Comparison of ENCODE assay signal across 8 mouse cellular contexts in the genomic region with DNA sequence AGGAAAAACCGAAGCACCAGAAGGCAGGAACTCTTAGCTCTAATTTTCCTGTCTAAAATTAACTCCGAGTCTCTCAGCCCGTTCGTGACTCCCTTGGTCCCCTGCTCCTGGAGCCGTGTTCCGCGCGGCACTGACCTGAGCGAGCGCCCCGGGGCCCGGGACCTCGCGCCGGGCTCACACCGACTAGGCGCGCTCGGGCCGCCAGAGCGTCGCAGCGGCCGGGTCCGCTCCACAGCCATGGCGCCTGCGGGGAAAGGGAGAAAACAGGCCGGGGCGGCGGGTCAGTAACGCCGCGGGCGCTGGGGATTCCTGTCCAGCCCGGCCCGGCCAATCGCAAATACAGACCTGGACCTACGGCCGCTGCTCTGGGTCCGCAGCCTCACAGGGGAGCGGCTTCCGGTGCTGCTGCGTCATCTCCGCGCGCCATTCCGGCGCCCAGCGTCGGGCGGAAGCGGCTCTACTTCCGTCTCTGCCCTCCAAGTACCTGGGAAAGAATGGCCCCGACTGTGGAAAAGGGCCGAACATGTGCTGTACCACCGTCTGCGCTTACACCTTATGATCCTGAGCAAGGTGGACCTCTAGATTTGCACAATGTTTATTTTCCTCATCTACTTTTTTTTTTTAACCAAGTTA. TPM values are rescaled to one million over a fixed set of nuclear protein-coding genes. Genes with fewer than 3 reads are reported as not detected.
A peak's percentile ranks its signal among the peaks of the same experiment; 100 is the strongest.
DNase-seq lines count a peak whose midpoint lies in the region; ATAC-seq and TF ChIP-seq lines count a peak whose summit lies in the region.

Gene Fbxw2, minus strand, starts transcription at position 485 of the 633 bp plus-strand sequence.

- peak within 1 kb of the TSS; percentile 57 for H3K27ac ChIP-seq in CH12.LX (ENCODE audit: insufficient read depth, low read depth)
- peak within 1 kb of the TSS; percentile 70; the same call in 1 of the 2 replicates for H3K27ac ChIP-seq in forebrain, embryonic 12.5 days
- H3K27ac ChIP-seq in heart, postnatal 0 days (ENCODE audit: low read depth): peak within 1 kb of the TSS; percentile 82
- peak within 1 kb of the TSS; percentile 93 for H3K27ac ChIP-seq in liver, embryonic 16.5 days (ENCODE audit: low read length)
- H3K27ac ChIP-seq in neural tube, embryonic 13.5 days (replicated peaks): peak within 1 kb of the TSS; percentile 88
- peak within 1 kb of the TSS; percentile 76 for H3K27ac ChIP-seq in testis, adult 2 months (ENCODE audit: control insufficient read depth, insufficient read depth, low read depth, low read length)

- no peak for TF ChIP-seq CTCF in CH12.LX (conservative IDR thresholded peaks at IDR 0.05 in 1 of 2, IDR thresholded peaks at IDR 0.05 in 1 of 2; ENCODE audit: low read depth in 2 of 2, low read length in 2 of 2)
- no peak for TF ChIP-seq CTCF in heart, postnatal 0 days (IDR thresholded peaks at IDR 0.05; ENCODE audit: low read depth)
- TF ChIP-seq CTCF in testis, adult 2 months (IDR thresholded peaks at IDR 0.05; ENCODE audit: control insufficient read depth, insufficient read depth, insufficient replicate concordance, low read depth, low read length): no peak

- H3K9ac ChIP-seq in CH12.LX (ENCODE audit: insufficient read depth, low read depth): peak within 1 kb of the TSS; percentile 98
- H3K9ac ChIP-seq in forebrain, embryonic 12.5 days: peak within 1 kb of the TSS; percentile 94
- peak within 1 kb of the TSS; percentile 89 for H3K9ac ChIP-seq in heart, postnatal 0 days (replicated peaks; ENCODE audit: low read depth, low read length)
- peak within 1 kb of the TSS; percentile 99 for H3K9ac ChIP-seq in liver, embryonic 16.5 days (ENCODE audit: low read depth, low read length)
- H3K9ac ChIP-seq in neural tube, embryonic 13.5 days: peak within 1 kb of the TSS; percentile 96

- H3K79me2 ChIP-seq in CH12.LX (replicated peaks; ENCODE audit: control insufficient read depth, extremely low read depth, insufficient read depth, poor library complexity, severe bottlenecking): peaks cover 25% of the 10 kb centered on the region

- H3K4me3 ChIP-seq in CH12.LX (replicated peaks in 1 of 3; ENCODE audit: low read depth in 2 of 3, low read length in 2 of 3, poor library complexity in 1 of 3): peak within 1 kb of the TSS; percentile 67 to 92 (median 83)
- H3K4me3 ChIP-seq in forebrain, embryonic 12.5 days (replicated peaks): peak within 1 kb of the TSS; percentile 97
- peak within 1 kb of the TSS; percentile 71 for H3K4me3 ChIP-seq in heart, postnatal 0 days (ENCODE audit: low read depth, low read length)
- peak within 1 kb of the TSS; percentile 98 for H3K4me3 ChIP-seq in liver, embryonic 16.5 days (ENCODE audit: low read depth, low read length)
- H3K4me3 ChIP-seq in neural tube, embryonic 13.5 days: peak within 1 kb of the TSS; percentile 98
- peak within 1 kb of the TSS; percentile 99 for H3K4me3 ChIP-seq in testis, adult 2 months (ENCODE audit: control insufficient read depth, low read depth, low read length)

- DNase-seq in CH12.LX (ENCODE audit: extremely low read depth): peak; percentile 85
- peak; percentile 83 for DNase-seq in c-Kit-positive CD71-positive TER-119-negative erythroid progenitor cells, embryonic 14.5 days (ENCODE audit: low read depth)
- DNase-seq in heart, postnatal 0 days (ENCODE audit: low spot score): peak; percentile 84
- peak; percentile 96 for DNase-seq in kidney, postnatal 4 days

- H3K4me1 ChIP-seq in CH12.LX (ENCODE audit: control insufficient read depth in 1 of 2, insufficient read depth in 2 of 2): peaks cover 0 to 20% of the 10 kb centered on the region in 2 experiments; a peak in 3 of 4 replicates
- peaks cover 19% of the 10 kb centered on the region for H3K4me1 ChIP-seq in forebrain, embryonic 12.5 days
- H3K4me1 ChIP-seq in heart, postnatal 0 days (ENCODE audit: control insufficient read depth, insufficient read depth): peaks cover 12% of the 10 kb centered on the region
- H3K4me1 ChIP-seq in liver, embryonic 16.5 days (ENCODE audit: control insufficient read depth, low read depth, low read length): peaks cover 31% of the 10 kb centered on the region
- peaks cover 27% of the 10 kb centered on the region for H3K4me1 ChIP-seq in neural tube, embryonic 13.5 days (replicated peaks)
- peaks cover 3% of the 10 kb centered on the region for H3K4me1 ChIP-seq in testis, adult 2 months (ENCODE audit: control insufficient read depth, insufficient read depth, low read length)

- WGBS in forebrain, embryonic 12.5 days: under 1% methylated on average over 57 of the region's 57 CpGs
- under 1% methylated on average over 53 of the region's 57 CpGs for WGBS in heart, postnatal 0 days
- whole genome bisulfite sequencing in liver, embryonic 16.5 days (ENCODE audit: insufficient replicate concordance): under 1% methylated on average over 57 of the region's 57 CpGs
- WGBS in neural tube, embryonic 13.5 days: under 1% methylated on average over 55 of the region's 57 CpGs

- TF ChIP-seq RAD21 in CH12.LX (IDR thresholded peaks at IDR 0.05; ENCODE audit: low read depth, low read length): no peak

- peak; percentile 94 for TF ChIP-seq POLR2A in CH12.LX (IDR thresholded peaks at IDR 0.05; ENCODE audit: low read depth, low read length)
- TF ChIP-seq POLR2A in testis, adult 2 months (IDR thresholded peaks at IDR 0.05; ENCODE audit: control insufficient read depth, low read depth, low read length): peak; percentile 77

- no peaks in the 10 kb centered on the region for H3K27me3 ChIP-seq in CH12.LX (replicated peaks)
- H3K27me3 ChIP-seq in forebrain, embryonic 12.5 days: 0 out of 2 replicates have a peak, but pooled peaks cover 3% of the 10 kb centered on the region
- no peaks in the 10 kb centered on the region for H3K27me3 ChIP-seq in heart, postnatal 0 days (ENCODE audit: control insufficient read depth, insufficient read depth, low read length)
- no peaks in the 10 kb centered on the region for H3K27me3 ChIP-seq in liver, embryonic 16.5 days (ENCODE audit: control insufficient read depth, insufficient read depth, low read depth, low read length)
- peaks cover 4% of the 10 kb centered on the region; the same call in 1 of the 2 replicates for H3K27me3 ChIP-seq in neural tube, embryonic 13.5 days
- H3K27me3 ChIP-seq in testis, adult 2 months (ENCODE audit: control insufficient read depth, insufficient read depth, low read length): no peaks in the 10 kb centered on the region

- in situ Hi-C loops in CH12.LX (cut with MboI; ENCODE audit: low pct_ligation_motif_present, low pct_unique_long_range_greater_than_20kb, low sequenced_read_pairs): no loop called here

- H3K36me3 ChIP-seq in CH12.LX (replicated peaks in 1 of 2; ENCODE audit: control insufficient read depth in 1 of 2, insufficient read depth in 1 of 2, low read length in 1 of 2): peaks cover 9 to 28% of the 10 kb centered on the region in 2 experiments
- H3K36me3 ChIP-seq in forebrain, embryonic 12.5 days (replicated peaks): peaks cover 9% of the 10 kb centered on the region
- H3K36me3 ChIP-seq in heart, postnatal 0 days (replicated peaks; ENCODE audit: control insufficient read depth, insufficient read depth, low read length): peaks cover 14% of the 10 kb centered on the region
- peaks cover 8% of the 10 kb centered on the region for H3K36me3 ChIP-seq in liver, embryonic 16.5 days (ENCODE audit: control insufficient read depth, insufficient read depth)
- peaks cover 14% of the 10 kb centered on the region for H3K36me3 ChIP-seq in neural tube, embryonic 13.5 days
- no peaks in the 10 kb centered on the region for H3K36me3 ChIP-seq in testis, adult 2 months (ENCODE audit: control insufficient read depth, insufficient read depth, low read length)

- no peak for TF ChIP-seq EP300 in CH12.LX (IDR thresholded peaks at IDR 0.05; ENCODE audit: low read length)
- peak; percentile 66; the same call in 1 of the 2 replicates for TF ChIP-seq EP300 in heart, postnatal 0 days (IDR thresholded peaks at IDR 0.05; ENCODE audit: low read depth)

- ATAC-seq in forebrain, embryonic 12.5 days (ENCODE audit: low FRiP score): peak; percentile 98
- peak; percentile 99 for ATAC-seq in heart, postnatal 0 days (ENCODE audit: insufficient read depth, low read depth)
- peak; percentile 94 for ATAC-seq in liver, embryonic 16.5 days (ENCODE audit: low read depth)
- ATAC-seq in neural tube, embryonic 13.5 days (ENCODE audit: low read depth): peak; percentile 97

- dilution Hi-C loops in CH12.LX (cut with MboI; ENCODE audit: extremely low pct_ligation_motif_present, extremely low pct_unique_long_range_greater_than_20kb, low sequenced_read_pairs): no loop called here

- peaks cover 5% of the 10 kb centered on the region for H3K9me3 ChIP-seq in CH12.LX (replicated peaks; ENCODE audit: low read length)
- no peaks in the 10 kb centered on the region for H3K9me3 ChIP-seq in forebrain, embryonic 12.5 days
- no peaks in the 10 kb centered on the region for H3K9me3 ChIP-seq in heart, postnatal 0 days (replicated peaks; ENCODE audit: control insufficient read depth, low read length)
- no peaks in the 10 kb centered on the region for H3K9me3 ChIP-seq in liver, embryonic 16.5 days (replicated peaks; ENCODE audit: control insufficient read depth, low read length)
- H3K9me3 ChIP-seq in neural tube, embryonic 13.5 days: no peaks in the 10 kb centered on the region

- H3K4me2 ChIP-seq in CH12.LX (ENCODE audit: insufficient read depth, low read depth, poor library complexity, severe bottlenecking): peak within 1 kb of the TSS; percentile 100
- H3K4me2 ChIP-seq in forebrain, embryonic 12.5 days: peak within 1 kb of the TSS; percentile 72
- H3K4me2 ChIP-seq in heart, postnatal 0 days (ENCODE audit: low read depth, low read length): peak within 1 kb of the TSS; percentile 63
- peak within 1 kb of the TSS; percentile 73 for H3K4me2 ChIP-seq in liver, embryonic 16.5 days (ENCODE audit: low read depth, low read length)
- peak within 1 kb of the TSS; percentile 88 for H3K4me2 ChIP-seq in neural tube, embryonic 13.5 days

TF ChIP-seq in CH12.LX, 34 proteins besides CTCF, POLR2A, EP300 and RAD21 (continues in another document):
- TF ChIP-seq USF2 (conservative IDR thresholded peaks at IDR 0.05; ENCODE audit: low read depth, low read length) (no peak), MXI1 (IDR thresholded peaks at IDR 0.05; ENCODE audit: low read depth, low read length) (peak; percentile 97), KAT2A (IDR thresholded peaks at IDR 0.05; ENCODE audit: insufficient replicate concordance, low read length) (peak; percentile 92; the same call in 1 of the 2 replicates), SMC3 (IDR thresholded peaks at IDR 0.05; ENCODE audit: low read depth, low read length) (no peak)

RNA-seq across cellular contexts. Expression of gene Fbxw2, which starts in this region (rescaled TPM):
- total RNA-seq in CH12.LX (2012; rRNA removed) (36.7 and 42.9 TPM in 2 replicates), CH12.LX (2014; rRNA removed) (67.8 and 76.4 TPM in 2 replicates)
- polyA plus RNA-seq in CH12.LX (2012; ENCODE audit: insufficient read length, low read depth): 61.2 and 62.4 TPM in 2 replicates
- 83.9 and 90.2 TPM in 2 replicates for polyA plus RNA-seq in forebrain, embryonic 12.5 days (2016; fragmentation: Nextera tagmentation; extraction: Ambion mirVana)
- 73.8 and 75.8 TPM in 2 replicates for total RNA-seq in heart, postnatal 0 days (2014; rRNA removed; ENCODE audit: low replicate concordance)
- 51.9 and 52.3 TPM in 2 replicates for polyA plus RNA-seq in heart, postnatal 0 days (2015; fragmentation: Nextera tagmentation; extraction: Ambion mirVana)
- polyA plus RNA-seq in liver, embryonic 16.5 days (2015; fragmentation: Nextera tagmentation; extraction: Ambion mirVana): 51.0 and 52.9 TPM in 2 replicates
- 76.6 and 80.1 TPM in 2 replicates for polyA plus RNA-seq in neural tube, embryonic 13.5 days (2015; fragmentation: Nextera tagmentation; extraction: Ambion mirVana)
- 13.0 and 14.9 TPM in 2 replicates for polyA plus RNA-seq in testis, adult 2 months (2012; rRNA removed)

Comparison
In these comparisons a context has a peak if more than half of its experiments do, and no peak if none do; other contexts are left out.
1. Peak in every context shown above with its lines: DNase-seq, ATAC-seq, H3K4me3 ChIP-seq and H3K27ac ChIP-seq.